Mouse (Mus musculus): ENCODE data around the gene Nfia. TPM values are rescaled to one million over a fixed set of nuclear protein-coding genes. Genes with fewer than 3 reads are reported as not detected.

Nfia gene
- polyA plus RNA-seq, 1 experiment from 2014 or later: 54.3 TPM

GRCm38 (mm10) chr4:98118126-98118525 is 345.6 kb downstream of the Nfia start:
- Histone ChIP-seq H3K4me3 (ENCODE audit: control insufficient read depth in 1 of 2, insufficient read depth in 1 of 2, low read depth in 1 of 2, low read length in 2 of 2) (no peak overlapping the region), H3K4me1 (ENCODE audit: control insufficient read depth in 2 of 2, insufficient read depth in 2 of 2, low read length in 2 of 2) (peaks cover 0 to 7% of the 10 kb centered on the region in 2 experiments; a peak in 2 of 4 replicates), H3K9ac (ENCODE audit: low read length) (no peak overlapping the region), H3K4me2 (ENCODE audit: low read length) (no peak overlapping the region), H3K27ac (replicated peaks in 1 of 2; ENCODE audit: control insufficient read depth in 1 of 2, insufficient read depth in 1 of 2, low read depth in 2 of 2, low read length in 2 of 2) (no peak overlapping the region), H3K9me3 (ENCODE audit: control insufficient read depth, low read length) (no peaks in the 10 kb centered on the region), H3K27me3 (ENCODE audit: control insufficient read depth, insufficient read depth, low read length) (no peaks in the 10 kb centered on the region), H3K36me3 (ENCODE audit: control insufficient read depth, insufficient read depth, low read length) (no peaks in the 10 kb centered on the region)
- ATAC-seq (ENCODE audit: insufficient number of reproducible peaks, insufficient read depth, low FRiP score, low read depth): no peak
- WGBS: 74% methylated on average over 3 of the region's 3 CpGs

- Histone ChIP-seq H3K27ac (replicated peaks in 1 of 2; ENCODE audit: control insufficient read depth in 1 of 2, insufficient read depth in 1 of 2, low read depth in 2 of 2, low read length in 2 of 2) (peak overlapping the region in 1 of 2 experiments; percentile 6; a peak in 1 of 4 replicates), H3K4me2 (ENCODE audit: low read length) (no peak overlapping the region), H3K9ac (ENCODE audit: low read length) (no peak overlapping the region), H3K36me3 (ENCODE audit: control insufficient read depth, insufficient read depth, low read length) (no peaks in the 10 kb centered on the region), H3K9me3 (ENCODE audit: control insufficient read depth, low read length) (no peaks in the 10 kb centered on the region), H3K4me1 (ENCODE audit: control insufficient read depth in 2 of 2, insufficient read depth in 2 of 2, low read length in 2 of 2) (no peaks in the 10 kb centered on the region), H3K27me3 (ENCODE audit: control insufficient read depth, insufficient read depth, low read length) (no peaks in the 10 kb centered on the region), H3K4me3 (ENCODE audit: control insufficient read depth in 1 of 2, insufficient read depth in 1 of 2, low read depth in 1 of 2, low read length in 2 of 2) (no peak overlapping the region)
- WGBS: 73% methylated on average over 10 of the region's 10 CpGs
- ATAC-seq (ENCODE audit: insufficient number of reproducible peaks, insufficient read depth, low FRiP score, low read depth): no peak
Measured at GRCm38 (mm10) chr4:98118761-98119675, 346.5 kb downstream of the Nfia start.

- no peaks in the 10 kb centered on the region for H3K9me3 ChIP-seq (ENCODE audit: control insufficient read depth, low read length)
- no peak overlapping the region for H3K4me3 ChIP-seq (ENCODE audit: control insufficient read depth in 1 of 2, insufficient read depth in 1 of 2, low read depth in 1 of 2, low read length in 2 of 2)
- ATAC-seq (ENCODE audit: insufficient number of reproducible peaks, insufficient read depth, low FRiP score, low read depth): no peak
- H3K9ac ChIP-seq (ENCODE audit: low read length): no peak overlapping the region
- WGBS: 76% methylated on average over 3 of the region's 3 CpGs
- no peak overlapping the region for H3K27ac ChIP-seq (replicated peaks in 1 of 2; ENCODE audit: control insufficient read depth in 1 of 2, insufficient read depth in 1 of 2, low read depth in 2 of 2, low read length in 2 of 2)
- no peaks in the 10 kb centered on the region for H3K27me3 ChIP-seq (ENCODE audit: control insufficient read depth, insufficient read depth, low read length)
- no peaks in the 10 kb centered on the region for H3K36me3 ChIP-seq (ENCODE audit: control insufficient read depth, insufficient read depth, low read length)
- H3K4me1 ChIP-seq (ENCODE audit: control insufficient read depth in 2 of 2, insufficient read depth in 2 of 2, low read length in 2 of 2): no peaks in the 10 kb centered on the region
- H3K4me2 ChIP-seq (ENCODE audit: low read length): no peak overlapping the region
Measured at GRCm38 (mm10) chr4:98119949-98120531, 347.5 kb downstream of the Nfia start.

- no peak overlapping the region for H3K4me3 ChIP-seq (ENCODE audit: control insufficient read depth in 1 of 2, insufficient read depth in 1 of 2, low read depth in 1 of 2, low read length in 2 of 2)
- no peak for ATAC-seq (ENCODE audit: insufficient number of reproducible peaks, insufficient read depth, low FRiP score, low read depth)
- no peak overlapping the region for H3K9ac ChIP-seq (ENCODE audit: low read length)
- H3K27me3 ChIP-seq (ENCODE audit: control insufficient read depth, insufficient read depth, low read length): no peaks in the 10 kb centered on the region
- H3K9me3 ChIP-seq (ENCODE audit: control insufficient read depth, low read length): no peaks in the 10 kb centered on the region
- H3K4me2 ChIP-seq (ENCODE audit: low read length): no peak overlapping the region
- no peaks in the 10 kb centered on the region for H3K4me1 ChIP-seq (ENCODE audit: control insufficient read depth in 2 of 2, insufficient read depth in 2 of 2, low read length in 2 of 2)
- H3K36me3 ChIP-seq (ENCODE audit: control insufficient read depth, insufficient read depth, low read length): no peaks in the 10 kb centered on the region
- 74% methylated on average over 6 of the region's 6 CpGs for WGBS
- no peak overlapping the region for H3K27ac ChIP-seq (replicated peaks in 1 of 2; ENCODE audit: control insufficient read depth in 1 of 2, insufficient read depth in 1 of 2, low read depth in 2 of 2, low read length in 2 of 2)
Measured at GRCm38 (mm10) chr4:98120706-98121340, 348.3 kb downstream of the Nfia start.

- Histone ChIP-seq H3K4me1 (ENCODE audit: control insufficient read depth in 2 of 2, insufficient read depth in 2 of 2, low read length in 2 of 2) (peaks cover 0 to 4% of the 10 kb centered on the region in 2 experiments; a peak in 2 of 4 replicates), H3K27ac (replicated peaks in 1 of 2; ENCODE audit: control insufficient read depth in 1 of 2, insufficient read depth in 1 of 2, low read depth in 2 of 2, low read length in 2 of 2) (no peak overlapping the region), H3K9ac (ENCODE audit: low read length) (no peak overlapping the region), H3K4me3 (ENCODE audit: control insufficient read depth in 1 of 2, insufficient read depth in 1 of 2, low read depth in 1 of 2, low read length in 2 of 2) (no peak overlapping the region), H3K4me2 (ENCODE audit: low read length) (no peak overlapping the region), H3K27me3 (ENCODE audit: control insufficient read depth, insufficient read depth, low read length) (no peaks in the 10 kb centered on the region), H3K9me3 (ENCODE audit: control insufficient read depth, low read length) (0 out of 2 replicates have a peak, but pooled peaks cover 3% of the 10 kb centered on the region), H3K36me3 (ENCODE audit: control insufficient read depth, insufficient read depth, low read length) (no peaks in the 10 kb centered on the region)
- WGBS: 78% methylated on average over 11 of the region's 11 CpGs
- no peak for ATAC-seq (ENCODE audit: insufficient number of reproducible peaks, insufficient read depth, low FRiP score, low read depth)
Measured at GRCm38 (mm10) chr4:98126003-98126677, 353.6 kb downstream of the Nfia start.

- Histone ChIP-seq H3K27me3 (ENCODE audit: control insufficient read depth, insufficient read depth, low read length) (no peaks in the 10 kb centered on the region), H3K4me2 (ENCODE audit: low read length) (no peak overlapping the region), H3K4me3 (ENCODE audit: control insufficient read depth in 1 of 2, insufficient read depth in 1 of 2, low read depth in 1 of 2, low read length in 2 of 2) (no peak overlapping the region), H3K27ac (replicated peaks in 1 of 2; ENCODE audit: control insufficient read depth in 1 of 2, insufficient read depth in 1 of 2, low read depth in 2 of 2, low read length in 2 of 2) (no peak overlapping the region), H3K36me3 (ENCODE audit: control insufficient read depth, insufficient read depth, low read length) (no peaks in the 10 kb centered on the region), H3K9me3 (ENCODE audit: control insufficient read depth, low read length) (peaks cover 7% of the 10 kb centered on the region; the same call in 1 of the 2 replicates), H3K9ac (ENCODE audit: low read length) (no peak overlapping the region), H3K4me1 (ENCODE audit: control insufficient read depth in 2 of 2, insufficient read depth in 2 of 2, low read length in 2 of 2) (peaks cover 0 to 4% of the 10 kb centered on the region in 2 experiments; a peak in 2 of 4 replicates)
- 35% methylated on average over 2 of the region's 2 CpGs for WGBS
- no peak for ATAC-seq (ENCODE audit: insufficient number of reproducible peaks, insufficient read depth, low FRiP score, low read depth)
Measured at GRCm38 (mm10) chr4:98130798-98131197, 358.3 kb downstream of the Nfia start.

- ATAC-seq (ENCODE audit: insufficient number of reproducible peaks, insufficient read depth, low FRiP score, low read depth): no peak
- H3K4me1 ChIP-seq (ENCODE audit: control insufficient read depth in 2 of 2, insufficient read depth in 2 of 2, low read length in 2 of 2): peaks cover 0 to 4% of the 10 kb centered on the region in 2 experiments; a peak in 2 of 4 replicates
- no peak overlapping the region for H3K4me3 ChIP-seq (ENCODE audit: control insufficient read depth in 1 of 2, insufficient read depth in 1 of 2, low read depth in 1 of 2, low read length in 2 of 2)
- no peak overlapping the region for H3K4me2 ChIP-seq (ENCODE audit: low read length)
- H3K9ac ChIP-seq (ENCODE audit: low read length): no peak overlapping the region
- H3K27ac ChIP-seq (replicated peaks in 1 of 2; ENCODE audit: control insufficient read depth in 1 of 2, insufficient read depth in 1 of 2, low read depth in 2 of 2, low read length in 2 of 2): no peak overlapping the region
- peaks cover 5% of the 10 kb centered on the region; the same call in 1 of the 2 replicates for H3K9me3 ChIP-seq (ENCODE audit: control insufficient read depth, low read length)
- H3K36me3 ChIP-seq (ENCODE audit: control insufficient read depth, insufficient read depth, low read length): no peaks in the 10 kb centered on the region
- whole genome bisulfite sequencing: 91% methylated on average over 4 of the region's 4 CpGs
- no peaks in the 10 kb centered on the region for H3K27me3 ChIP-seq (ENCODE audit: control insufficient read depth, insufficient read depth, low read length)
Measured at GRCm38 (mm10) chr4:98134027-98134426, 361.5 kb downstream of the Nfia start.

Data from heart, embryonic 14.5 days (tissue).